Mouse (Mus musculus) right cerebral cortex, postnatal 14 days (tissue): ENCODE data around the gene Gm28308.

ENCODE experiments used
- DNase-seq: peaks from one replicate; pipeline ENCODE4 v3.0.0; 2022

Gene Gm28308

DNA sequence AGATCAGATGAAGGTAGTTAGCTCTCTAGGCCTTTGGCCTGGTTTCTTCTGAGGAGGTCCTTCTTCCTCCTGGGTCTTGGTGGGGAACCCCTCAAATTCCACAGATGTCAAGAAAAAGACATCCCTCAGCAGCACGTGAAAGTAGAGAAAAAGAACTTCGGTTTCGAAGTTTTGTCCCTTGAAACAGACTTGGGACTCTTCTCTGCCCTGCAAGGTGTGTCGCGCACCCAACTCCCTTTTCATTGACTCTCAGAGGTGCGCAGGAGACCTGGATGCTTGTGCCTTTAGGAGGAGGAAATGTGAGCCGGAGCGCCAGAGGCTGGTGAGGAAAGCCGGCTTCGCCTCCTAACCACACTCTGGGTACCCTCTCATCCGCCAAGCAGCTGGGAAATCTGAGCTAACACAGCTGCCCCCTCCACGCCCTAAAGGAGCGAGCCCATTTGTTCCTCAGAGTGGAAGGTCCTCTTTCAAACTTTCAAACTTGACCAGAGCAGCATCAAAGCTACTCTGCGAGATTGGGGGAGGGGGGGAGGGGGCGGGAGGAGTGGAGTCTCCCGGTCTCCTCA is 62.7 kb downstream of the Gm28308 start:
- DNase-seq = no peak

- DNase-seq = no peak
These were observed 74.0 kb downstream of the Gm28308 start for GRCm38 (mm10) chr6:52139115-52139514.

DNA sequence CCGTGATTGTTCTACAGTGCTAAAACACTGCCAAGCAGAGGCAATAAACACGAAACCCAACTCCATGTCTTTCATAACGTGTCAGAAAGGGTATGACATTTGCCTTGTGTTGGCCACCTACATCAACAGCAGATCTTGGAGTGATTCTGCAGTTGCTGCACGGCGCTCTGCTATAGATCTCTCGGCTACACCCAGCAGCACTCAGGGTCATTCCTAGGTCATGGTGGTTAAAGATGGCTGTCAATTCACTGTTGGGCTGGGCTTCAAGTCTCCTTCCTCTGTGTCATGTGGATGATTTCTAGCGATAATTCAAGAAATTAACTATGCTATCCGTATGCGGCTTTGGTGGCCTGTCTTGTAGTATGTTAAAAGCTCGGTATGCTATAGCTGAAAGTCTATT is 74.6 kb downstream of the Gm28308 start:
- no peak for DNase-seq

DNA sequence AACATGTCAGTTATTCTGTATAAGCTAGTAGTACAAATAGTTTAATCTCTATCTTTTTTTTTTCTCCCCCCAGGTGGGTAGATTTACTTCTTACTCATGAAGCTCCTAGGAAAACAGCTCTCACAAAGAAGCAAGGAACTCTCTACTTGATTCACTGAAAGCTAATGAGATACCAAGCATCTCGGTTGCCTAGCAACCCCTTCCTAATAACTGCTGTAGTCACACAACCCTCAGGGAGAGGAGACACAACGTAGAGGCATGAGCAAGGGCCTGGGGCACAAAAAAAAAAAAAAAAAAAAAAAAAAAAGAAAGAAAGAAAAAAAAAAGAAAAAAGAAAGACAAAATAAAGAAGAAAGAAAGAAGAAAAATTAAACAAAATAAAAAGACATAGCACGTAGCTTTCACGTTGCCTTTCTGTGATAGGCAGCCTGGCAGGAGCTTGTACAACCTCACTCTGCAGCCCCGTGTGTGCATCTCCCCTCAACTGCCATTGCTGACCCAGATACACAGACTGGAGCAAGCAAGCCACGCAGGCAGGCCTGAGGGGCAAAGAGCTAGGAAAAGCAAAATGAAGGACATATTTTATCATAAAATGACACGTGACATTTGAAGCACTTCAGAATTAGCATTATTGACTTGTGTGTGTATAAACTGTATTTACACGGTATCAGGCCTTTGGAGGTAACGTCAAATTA is 75.2 kb downstream of the Gm28308 start:
- DNase-seq = no peak

DNA sequence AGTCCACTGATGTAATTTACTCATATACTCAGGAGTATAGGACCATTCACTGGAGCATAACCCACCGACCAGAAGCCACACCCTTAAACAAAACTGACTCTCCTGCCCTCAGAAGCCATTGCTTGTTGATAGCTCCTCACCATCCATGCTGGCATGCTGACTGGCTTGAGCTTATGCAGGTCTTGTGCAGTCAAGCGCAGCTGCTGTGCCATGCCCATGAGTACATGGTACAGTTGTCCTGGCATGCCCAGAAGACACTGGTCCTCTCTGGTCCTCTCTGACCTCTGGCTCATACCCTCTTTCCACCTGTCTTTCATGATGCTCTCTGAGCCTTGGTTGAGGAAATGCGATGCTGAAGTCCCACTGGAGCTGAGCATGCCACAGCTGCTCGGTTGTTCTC is 89.5 kb downstream of the Gm28308 start:
- DNase-seq = no peak

GRCm38 (mm10) chr6:52121173-52121572 is 92.0 kb downstream of the Gm28308 start:
- DNase-seq = no peak

- no peak for DNase-seq
These were observed 94.1 kb downstream of the Gm28308 start for GRCm38 (mm10) chr6:52118903-52119635.

GRCm38 (mm10) chr6:52115899-52116298 is 97.2 kb downstream of the Gm28308 start:
- no peak for DNase-seq
